Mouse (Mus musculus) heart, embryonic 11.5 days (tissue): Measurements from ENCODE around the gene Ctnnal1. TPM values are rescaled to one million over a fixed set of nuclear protein-coding genes. Genes with fewer than 3 reads are reported as not detected.

ENCODE experiments used
- ATAC-seq: fragments of 200-750 bp; cut with Nextera tagmentation; replicated peaks from 2 replicates; pipeline ENCODE4 v1.8.0; 2017; ENCODE audit warnings: moderate library complexity; ENCODE audit not compliant: insufficient number of reproducible peaks, low FRiP score, low TSS enrichment
- H3K27ac ChIP-seq: fragments of 300-500 bp; sonication (generic); 2 replicates; pipeline ENCODE4 v1.5.1; 2014; ENCODE audit warnings: mild to moderate bottlenecking, low read depth, low read length
- H3K27me3 ChIP-seq: fragments of 300-500 bp; sonication (generic); 2 replicates; pipeline ENCODE4 v1.6.1; 2014; ENCODE audit warnings: mild to moderate bottlenecking, low read length, mixed read lengths; ENCODE audit not compliant: control insufficient read depth, insufficient read depth
- H3K36me3 ChIP-seq: fragments of 300-500 bp; sonication (generic); 2 replicates; pipeline ENCODE4 v1.6.1; 2014; ENCODE audit warnings: mild to moderate bottlenecking, low read length, moderate library complexity, mixed read lengths; ENCODE audit not compliant: control insufficient read depth, insufficient read depth
- H3K4me1 ChIP-seq: fragments of 300-500 bp; sonication (generic); 2 replicates; pipeline ENCODE4 v1.6.1; 2014; ENCODE audit warnings: low read length; ENCODE audit not compliant: control insufficient read depth, insufficient read depth
- H3K4me2 ChIP-seq: fragments of 300-500 bp; sonication (generic); 2 replicates; pipeline ENCODE4 v1.6.1; 2014; ENCODE audit warnings: mild to moderate bottlenecking, moderate library complexity
- H3K4me3 ChIP-seq: fragments of 300-500 bp; sonication (generic); 2 replicates; pipeline ENCODE4 v1.5.1; 2014; ENCODE audit warnings: low read depth, low read length
- H3K9ac ChIP-seq: fragments of 300-500 bp; sonication (generic); 2 replicates; pipeline ENCODE4 v1.6.1; 2014; ENCODE audit warnings: mild to moderate bottlenecking, low read depth, low read length, moderate library complexity
- H3K9me3 ChIP-seq: fragments of 300-500 bp; sonication (generic); replicated peaks from 2 replicates; pipeline ENCODE4 v1.6.1; 2016; ENCODE audit warnings: low read length; ENCODE audit not compliant: control insufficient read depth
- whole genome bisulfite sequencing: fragments of 180-500 bp; shearing (Covaris S2); extraction: QIAGEN DNeasy Blood & Tissue Kit; methylation state at CpG from one replicate; pipeline ENCODE4 v1.1.7; 2014; ENCODE audit not compliant: insufficient replicate concordance; 5-methylcytosine and 5-hydroxymethylcytosine counted together
- polyA plus RNA-seq: library from polyadenylated mRNA; unstranded; fragments of >200 nt; fragmentation: Nextera tagmentation; extraction: Ambion mirVana; gene quantifications from 2 replicates; pipeline ENCODE4 v1.2.1, GENCODE M21; 2014

The Ctnnal1 gene
- polyA plus RNA-seq, 1 experiment from 2014 or later: 16.5 TPM

DNA sequence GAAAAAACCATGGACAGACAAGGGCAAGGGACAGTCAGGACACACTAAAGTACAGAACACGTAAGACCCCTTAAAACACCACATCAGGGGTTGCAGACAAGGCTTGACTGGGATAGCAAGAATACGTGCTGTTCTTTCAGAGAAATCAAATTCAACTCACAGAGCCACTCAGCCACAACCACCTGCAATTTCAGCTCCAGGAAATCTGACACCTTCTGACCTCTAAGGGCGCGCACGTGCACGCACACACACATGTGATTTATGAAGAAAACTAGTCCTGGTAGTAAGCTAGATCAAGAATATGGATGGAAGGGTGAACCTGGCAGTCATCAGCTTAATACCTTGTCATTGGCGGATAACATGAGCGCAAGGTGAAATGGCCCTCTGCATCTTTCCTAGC lies 49.9 kb downstream of the Ctnnal1 start:
- Histone ChIP-seq H3K27ac (no peak overlapping the region), H3K4me2 (no peak overlapping the region), H3K9ac (no peak overlapping the region), H3K9me3 (no peaks in the 10 kb centered on the region), H3K4me1 (no peaks in the 10 kb centered on the region), H3K36me3 (no peaks in the 10 kb centered on the region), H3K27me3 (no peaks in the 10 kb centered on the region), H3K4me3 (no peak overlapping the region)
- WGBS: 87% methylated on average over 8 of the region's 8 CpGs
- no peak for ATAC-seq

GRCm38 (mm10) chr4:56812096-56812495 lies 52.9 kb downstream of the Ctnnal1 start:
- Histone ChIP-seq H3K9ac (no peak overlapping the region), H3K4me2 (no peak overlapping the region), H3K27ac (no peak overlapping the region), H3K4me3 (no peak overlapping the region), H3K4me1 (no peaks in the 10 kb centered on the region), H3K36me3 (no peaks in the 10 kb centered on the region), H3K27me3 (no peaks in the 10 kb centered on the region), H3K9me3 (no peaks in the 10 kb centered on the region)
- ATAC-seq: no peak
- 71% methylated on average over 4 of the region's 4 CpGs for WGBS

DNA sequence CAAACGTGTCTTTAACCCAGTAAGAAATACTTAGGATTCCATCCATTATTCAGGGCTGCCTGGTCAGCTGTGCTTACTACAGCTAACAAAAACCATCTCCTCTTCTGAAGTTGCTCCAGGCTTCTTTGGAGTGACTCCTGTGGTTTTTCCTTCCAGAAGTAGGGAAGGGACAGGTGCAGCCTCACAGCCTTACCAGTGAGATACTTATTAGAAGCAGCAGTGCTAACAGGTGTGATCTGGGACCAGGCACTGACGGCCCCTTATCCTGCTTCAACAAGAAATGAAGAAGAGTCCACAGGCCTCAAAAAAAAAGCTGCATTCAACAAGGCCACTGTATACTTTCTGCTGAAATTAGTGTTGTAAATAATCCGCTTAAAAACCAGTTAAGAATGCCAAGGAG lies 53.3 kb downstream of the Ctnnal1 start:
- Histone ChIP-seq H3K4me2 (no peak overlapping the region), H3K27me3 (no peaks in the 10 kb centered on the region), H3K9me3 (no peaks in the 10 kb centered on the region), H3K9ac (no peak overlapping the region), H3K27ac (no peak overlapping the region), H3K36me3 (no peaks in the 10 kb centered on the region), H3K4me1 (no peaks in the 10 kb centered on the region), H3K4me3 (no peak overlapping the region)
- ATAC-seq: no peak
- WGBS: 61% methylated on average over 3 of the region's 3 CpGs

GRCm38 (mm10) chr4:56809050-56809449 lies 55.9 kb downstream of the Ctnnal1 start:
- ATAC-seq: no peak
- WGBS: 69% methylated on average over 4 of the region's 4 CpGs
- no peak overlapping the region for H3K9ac ChIP-seq

DNA sequence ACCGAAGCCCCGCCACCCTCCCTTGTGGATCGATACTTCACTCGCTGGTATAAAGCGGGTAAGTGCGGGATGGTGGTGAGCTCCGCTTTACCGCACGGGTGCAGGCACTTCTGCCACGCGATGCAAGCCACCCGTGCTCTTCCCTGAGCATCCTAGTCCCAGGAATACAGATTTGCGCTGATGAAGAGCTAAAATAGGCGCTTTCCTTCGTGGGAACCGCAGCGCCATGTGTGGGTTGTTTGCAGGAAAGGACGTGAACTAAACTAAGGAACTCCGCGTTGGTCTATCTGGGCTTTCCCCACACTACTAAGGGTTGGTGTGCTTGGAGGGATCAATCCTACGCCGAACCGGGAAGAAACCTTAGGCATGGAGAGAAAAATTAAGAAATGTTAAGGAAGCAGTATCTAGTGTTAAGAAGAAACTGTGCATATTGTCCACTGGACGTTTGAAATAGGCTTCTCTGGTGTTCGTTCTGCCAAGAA lies 62.3 kb downstream of the Ctnnal1 start:
- Histone ChIP-seq H3K36me3 (peaks cover 14% of the 10 kb centered on the region), H3K4me3 (peak overlapping the region; percentile 84), H3K27ac (peak overlapping the region; percentile 32; the same call in 1 of the 2 replicates), H3K4me2 (peak overlapping the region; percentile 86), H3K4me1 (peaks cover 15% of the 10 kb centered on the region; the same call in 1 of the 2 replicates), H3K9me3 (no peaks in the 10 kb centered on the region), H3K9ac (peak overlapping the region; percentile 87), H3K27me3 (no peaks in the 10 kb centered on the region)
- 3% methylated on average over 25 of the region's 25 CpGs for WGBS
- 0 out of 2 replicates have a peak, but pooled peaks have one; percentile 12 for ATAC-seq

More at GRCm38 (mm10) chr4:56809050-56809449, 55.9 kb downstream of the Ctnnal1 start:
- H3K4me3 ChIP-seq: no peak overlapping the region
- no peaks in the 10 kb centered on the region for H3K9me3 ChIP-seq
- H3K4me2 ChIP-seq: no peak overlapping the region
- peaks cover 10% of the 10 kb centered on the region for H3K36me3 ChIP-seq
- no peaks in the 10 kb centered on the region for H3K4me1 ChIP-seq
- no peaks in the 10 kb centered on the region for H3K27me3 ChIP-seq
- no peak overlapping the region for H3K27ac ChIP-seq

- under 1% methylated on average over 72 of the region's 72 CpGs for WGBS
- Histone ChIP-seq H3K4me3 (peak within 1 kb of the TSS; percentile 84), H3K36me3 (peaks cover 19% of the 10 kb centered on the region), H3K9me3 (no peaks in the 10 kb centered on the region), H3K9ac (peak within 1 kb of the TSS; percentile 87), H3K4me2 (peak within 1 kb of the TSS; percentile 86), H3K27ac (peak within 1 kb of the TSS; percentile 32; the same call in 1 of the 2 replicates), H3K4me1 (peaks cover 15% of the 10 kb centered on the region; the same call in 1 of the 2 replicates), H3K27me3 (no peaks in the 10 kb centered on the region)
- peak; percentile 94 for ATAC-seq
Measured at GRCm38 (mm10) chr4:56801907-56802668, 62.9 kb downstream of the Ctnnal1 start, which contains the start of the genes Elp1 and Fam206a. TSS of gene Elp1 (minus strand) at chr4:56802331. TSS of gene Fam206a (plus strand) at chr4:56802345.

DNA sequence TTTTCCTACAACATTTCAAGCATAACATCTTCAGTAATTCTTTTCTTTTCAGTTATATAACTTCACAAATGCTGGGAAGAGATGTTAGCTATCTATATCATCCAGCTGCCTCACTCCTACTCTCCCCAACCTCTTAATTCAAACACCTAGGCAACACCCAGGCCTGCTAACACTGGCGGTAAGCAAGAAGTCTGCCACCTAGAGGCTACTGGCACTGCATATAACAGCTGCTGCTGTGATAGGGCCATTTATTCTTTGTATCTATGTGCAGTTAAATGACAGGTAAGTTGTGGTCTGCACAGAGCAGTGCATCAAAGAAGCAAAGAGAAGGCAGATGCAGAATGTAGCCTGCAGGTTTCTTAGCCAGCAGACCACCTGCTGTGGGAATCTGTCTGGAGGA lies 73.6 kb downstream of the Ctnnal1 start:
- H3K4me2 ChIP-seq: no peak overlapping the region
- H3K36me3 ChIP-seq: peaks cover 68% of the 10 kb centered on the region
- no peak for ATAC-seq
- no peaks in the 10 kb centered on the region for H3K4me1 ChIP-seq
- 60% methylated on average over 1 of the region's 1 CpGs for WGBS
- H3K9ac ChIP-seq: no peak overlapping the region
- no peaks in the 10 kb centered on the region for H3K27me3 ChIP-seq
- no peak overlapping the region for H3K4me3 ChIP-seq
- H3K9me3 ChIP-seq: no peaks in the 10 kb centered on the region
- no peak overlapping the region for H3K27ac ChIP-seq

GRCm38 (mm10) chr4:56771065-56771464 lies 93.9 kb downstream of the Ctnnal1 start:
- Histone ChIP-seq H3K36me3 (peaks cover 42% of the 10 kb centered on the region), H3K9ac (no peak overlapping the region), H3K9me3 (no peaks in the 10 kb centered on the region), H3K4me2 (no peak overlapping the region), H3K27me3 (no peaks in the 10 kb centered on the region), H3K4me3 (no peak overlapping the region), H3K4me1 (no peaks in the 10 kb centered on the region; the same call in 1 of the 2 replicates), H3K27ac (no peak overlapping the region)
- no peak for ATAC-seq
- WGBS: 63% methylated on average over 1 of the region's 1 CpGs
